Mouse (Mus musculus) adrenal gland (tissue): ENCODE data around the gene Zfp612.
"Not testable (repeated sequence)": the region's sequence is repeated elsewhere in the genome, so short reads cannot be mapped to it uniquely, and the experiment has no call there.

Experiments used
- intact Hi-C: fragments of 180-260 bp; cut with DNase I; formaldehyde crosslinking; loops from one replicate; pipeline ENCODE4 v1.15.1; 2025
- long read RNA-seq, 2 experiments: library from polyadenylated mRNA; unstranded; transcript quantifications; one replicate each; pipeline ENCODE4 v2.0.0; 2020; ENCODE audit warnings: borderline replicate concordance in 1 of 2; ENCODE audit not compliant: insufficient replicate concordance in 1 of 2

Zfp612 gene
- long read RNA-seq, experiment 1, full-length matches to known transcripts, result 4 of 8 reads
- long read RNA-seq, experiment 1, partial matches to known transcripts, result 0 of 8 reads
- long read RNA-seq, experiment 1, other reads (novel, unspliced or antisense), result 4 of 8 reads
- long read RNA-seq, experiment 2, full-length matches to known transcripts, result 13 of 15 reads
- long read RNA-seq, experiment 2, partial matches to known transcripts, result 0 of 15 reads
- long read RNA-seq, experiment 2, other reads (novel, unspliced or antisense), result 2 of 15 reads

- intact Hi-C loops, result no loop called here
Measured at GRCm38 (mm10) chr8:110079282-110080221, at the start of gene Zfp612. TSS of gene Zfp612 (plus strand) at chr8:110079746.

- intact Hi-C loops, result not testable (repeated sequence)
Measured at GRCm38 (mm10) chr8:110033771-110034170, 45.8 kb upstream of the Zfp612 start.

DNA sequence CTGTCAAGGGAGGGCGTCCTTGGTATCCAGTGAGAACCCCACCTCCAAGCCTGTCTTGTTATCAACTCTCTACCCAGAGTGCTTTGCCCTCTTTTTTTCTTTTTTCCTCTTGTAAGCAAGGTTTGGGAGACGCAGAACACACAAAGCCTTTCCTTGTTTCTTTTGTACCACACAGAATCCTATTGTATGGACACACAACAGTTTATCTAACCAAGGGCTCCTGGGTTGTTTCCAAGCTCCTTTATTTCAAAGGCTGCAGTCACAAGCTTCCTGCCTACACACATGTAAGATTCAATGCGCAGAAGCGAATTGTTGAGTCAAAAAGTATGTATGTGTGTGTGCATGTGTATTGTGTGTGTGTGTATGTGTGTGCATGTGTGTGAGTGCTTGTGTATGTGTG lies 45.2 kb upstream of the Zfp612 start:
- intact Hi-C loops, result no loop called here

DNA sequence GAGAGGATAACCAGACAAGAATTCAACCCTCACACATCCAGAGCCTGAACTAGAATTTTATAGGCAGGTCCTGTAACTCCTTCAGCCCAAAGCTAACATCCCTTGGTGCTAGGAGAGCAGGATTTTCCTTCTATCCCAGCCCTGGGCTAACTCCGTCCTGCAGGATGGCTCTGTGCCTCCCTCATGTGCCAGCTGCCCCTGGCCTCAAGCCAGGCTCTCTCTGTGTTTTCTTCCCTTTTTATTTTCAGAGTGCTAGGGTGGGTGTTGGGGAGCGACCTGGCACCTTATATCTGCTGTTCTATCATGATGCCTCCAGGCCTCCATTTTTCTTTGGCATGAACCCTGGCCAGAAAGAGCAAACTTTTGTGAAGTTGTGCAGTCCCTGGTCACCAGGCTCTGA lies 43.4 kb upstream of the Zfp612 start:
- intact Hi-C loops, result no loop called here

DNA sequence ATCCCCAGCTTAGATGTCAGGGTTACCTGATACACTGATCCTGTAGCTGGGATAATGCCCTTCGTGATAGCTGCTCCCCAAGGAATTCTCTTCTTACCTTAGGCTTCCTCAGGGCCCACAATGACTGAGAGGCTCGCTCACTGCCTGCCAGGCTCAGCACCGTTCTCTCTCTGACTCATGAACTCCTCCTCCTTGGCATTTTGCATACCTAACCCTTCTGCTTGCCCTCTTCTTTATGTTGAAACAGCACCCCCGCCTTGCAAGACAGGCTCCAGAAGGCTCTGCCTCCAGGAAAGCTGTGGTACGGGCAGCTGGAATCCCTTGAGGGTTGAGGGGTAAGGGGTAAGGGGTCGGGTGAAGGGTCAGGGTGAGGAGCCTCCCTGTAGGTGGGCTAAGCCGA lies 40.3 kb upstream of the Zfp612 start:
- intact Hi-C loops, result no loop called here

DNA sequence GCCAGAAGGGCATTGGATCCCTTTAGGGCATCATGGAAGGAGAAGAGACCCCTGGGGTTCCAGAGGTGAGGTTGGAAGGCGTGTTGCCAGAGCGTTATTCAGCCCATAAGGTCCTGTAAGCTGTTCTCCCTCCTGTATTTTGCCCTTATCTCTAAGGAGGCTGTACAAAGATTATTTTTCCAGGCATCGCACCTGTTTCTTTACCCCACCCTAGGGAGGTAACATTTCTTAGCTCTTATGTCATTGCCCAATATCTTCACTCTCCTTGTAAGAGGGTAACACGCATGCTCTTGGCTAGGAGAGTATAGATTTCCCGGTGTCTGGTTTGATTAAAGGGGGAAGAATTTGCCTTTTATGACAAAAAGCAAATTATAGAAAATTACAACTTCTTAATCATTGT lies 39.9 kb upstream of the Zfp612 start, which contains the start of gene Chst4:
TSS of gene Chst4 (minus strand) at position 82 of the 400 bp plus-strand sequence.
- intact Hi-C loops, result no loop called here

GRCm38 (mm10) chr8:110040509-110040908 lies 39.0 kb upstream of the Zfp612 start:
- intact Hi-C loops, result no loop called here

GRCm38 (mm10) chr8:110051208-110051607 lies 28.3 kb upstream of the Zfp612 start:
- intact Hi-C loops, result no loop called here

DNA sequence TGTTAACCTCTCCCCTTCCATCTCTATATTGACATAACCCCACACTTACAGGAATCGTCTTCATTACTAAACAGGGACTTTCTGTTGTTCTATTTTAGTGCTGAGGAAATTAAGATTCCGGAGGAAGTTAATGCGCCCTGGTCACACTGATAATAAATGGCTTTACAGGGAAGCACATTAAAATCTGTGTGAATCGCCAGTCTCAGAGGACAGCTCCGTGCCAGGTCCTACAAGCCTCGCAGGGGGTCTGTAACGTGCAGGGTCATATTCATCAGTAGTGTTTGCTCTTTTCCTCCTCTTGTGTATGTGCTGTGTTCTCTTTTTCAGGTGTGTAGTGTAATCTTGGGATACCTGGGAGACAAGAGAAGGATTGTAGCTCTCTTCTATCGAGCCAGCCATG lies 21.3 kb upstream of the Zfp612 start:
- intact Hi-C loops, result no loop called here

GRCm38 (mm10) chr8:110064161-110064560 lies 15.4 kb upstream of the Zfp612 start:
- intact Hi-C loops, result no loop called here

- intact Hi-C loops, result no loop called here
Measured at GRCm38 (mm10) chr8:110064606-110065365, 14.8 kb upstream of the Zfp612 start.

GRCm38 (mm10) chr8:110065676-110066075 lies 13.9 kb upstream of the Zfp612 start:
- intact Hi-C loops, result no loop called here

DNA sequence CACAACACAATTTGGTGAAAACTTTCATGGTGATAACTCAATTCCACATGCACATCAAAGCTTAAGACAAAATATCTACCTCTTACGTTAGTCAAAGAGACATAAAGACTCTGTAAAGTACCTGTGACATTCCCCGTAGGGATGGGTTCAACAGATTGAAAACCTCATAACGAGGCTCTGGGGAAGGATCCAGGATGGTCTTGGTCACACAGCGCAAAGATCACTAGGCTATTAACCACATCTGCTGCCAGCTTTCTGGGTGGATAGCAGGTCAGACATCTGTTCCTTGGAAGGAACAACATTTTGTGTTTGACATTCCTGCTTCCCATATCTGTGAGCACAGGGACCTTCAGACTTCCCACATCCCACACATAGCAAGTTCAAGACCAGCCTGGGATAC lies 9.8 kb upstream of the Zfp612 start:
- intact Hi-C loops, result loop anchor here (2.0 kb wide), 2 partner anchors 59 to 99 kb away; no protein-coding TSS in a partner anchor

- intact Hi-C loops, result loop anchor here (2.0 kb wide), 2 partner anchors 61 to 101 kb away; no protein-coding TSS in a partner anchor
Measured at GRCm38 (mm10) chr8:110071600-110071999, 7.9 kb upstream of the Zfp612 start.

DNA sequence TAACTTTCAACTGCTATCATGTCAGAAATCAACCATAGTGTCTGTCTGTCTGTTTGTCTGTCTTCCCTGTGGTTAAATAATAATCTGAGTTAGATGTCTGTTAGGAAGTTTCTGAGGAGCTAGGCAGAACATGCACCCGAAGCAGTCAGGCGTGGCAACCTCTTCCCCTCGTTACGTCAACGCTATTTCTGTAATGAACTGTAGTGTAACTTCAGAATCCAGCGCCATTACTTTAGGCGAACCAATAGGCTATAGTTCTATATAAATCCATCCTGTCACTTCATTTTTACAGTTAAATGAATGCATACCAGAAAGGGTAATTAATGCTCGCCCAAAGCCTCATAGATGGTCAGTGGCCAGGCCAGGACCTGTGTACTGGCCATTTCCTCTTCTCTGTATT lies 5.0 kb upstream of the Zfp612 start:
- intact Hi-C loops, result no loop called here

DNA sequence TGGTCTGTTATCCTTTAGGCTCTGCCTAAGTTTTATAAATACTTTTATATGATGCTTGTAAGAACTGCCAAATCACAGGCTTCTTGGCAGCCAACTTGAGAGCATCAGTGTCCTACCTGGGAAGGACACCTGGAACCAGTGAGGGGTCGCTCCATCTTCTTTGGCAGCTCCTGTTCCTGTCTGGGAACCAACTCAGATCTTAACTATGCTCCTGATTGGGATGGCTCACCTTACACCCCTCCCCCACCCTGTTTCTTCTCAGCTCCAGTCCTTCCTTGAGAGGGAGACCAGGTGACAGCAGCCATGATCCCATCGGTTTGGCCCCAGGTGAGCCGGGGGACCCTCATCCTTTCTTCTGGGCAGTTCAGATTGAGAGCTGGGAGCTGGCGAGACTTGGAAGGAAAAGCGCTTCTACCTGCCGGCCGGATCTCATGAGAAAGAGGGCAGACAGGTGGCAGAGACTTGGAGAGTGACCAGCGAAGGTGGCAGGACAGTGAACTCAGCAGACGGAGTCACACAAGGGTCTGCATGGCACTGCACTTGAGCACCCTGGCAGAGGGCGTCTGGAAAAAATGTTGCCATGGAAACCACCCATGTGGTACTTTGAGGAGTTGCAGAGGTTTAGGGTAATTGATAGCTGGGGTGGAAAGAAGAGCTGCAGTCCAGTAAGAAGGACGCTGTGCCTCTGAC lies 3.0 kb downstream of the Zfp612 start:
- intact Hi-C loops, result no loop called here

DNA sequence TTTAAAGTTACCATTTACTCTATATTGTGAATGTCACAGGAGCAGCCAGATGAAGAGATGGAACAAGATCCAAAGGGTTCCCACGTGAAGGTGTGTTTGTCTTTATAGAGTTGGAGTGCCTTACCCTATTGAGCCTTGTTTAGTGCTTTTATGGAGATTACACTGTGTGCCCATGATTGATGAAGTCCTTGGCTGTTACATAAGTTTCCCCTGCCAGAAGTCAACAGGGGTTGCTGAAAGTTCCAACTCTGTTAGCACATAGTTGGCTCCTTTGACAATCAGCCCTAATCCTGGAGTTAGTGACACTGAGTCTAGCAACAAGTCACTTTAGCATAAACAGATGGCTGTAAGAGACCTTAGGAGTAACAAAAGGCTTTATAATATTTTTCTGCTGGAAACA lies 12.3 kb downstream of the Zfp612 start:
- intact Hi-C loops, result no loop called here

GRCm38 (mm10) chr8:110100907-110101306 lies 21.4 kb downstream of the Zfp612 start, which contains the start of gene Gm21964:
TSS of gene Gm21964 (plus strand) at chr8:110101207.
- intact Hi-C loops, result no loop called here

DNA sequence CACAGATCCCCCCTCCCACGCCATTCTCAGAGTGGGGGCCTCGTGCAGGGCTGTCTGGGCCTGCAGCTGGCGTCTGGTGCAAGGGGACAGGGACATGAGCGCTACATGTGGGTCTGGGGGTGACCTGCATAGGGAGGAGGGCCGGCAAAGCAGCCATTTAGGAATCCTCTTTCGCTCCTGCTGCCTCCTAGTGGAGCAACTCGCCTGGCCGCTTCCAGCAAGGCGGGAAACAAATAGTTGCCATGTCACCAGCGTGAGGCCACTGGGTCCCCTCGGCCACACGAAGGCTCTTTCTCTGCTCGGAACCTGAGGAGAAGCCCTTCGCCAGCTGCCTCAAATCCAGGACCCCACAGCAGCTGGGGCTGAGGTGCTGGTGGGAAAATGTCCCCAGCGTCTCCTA lies 22.1 kb downstream of the Zfp612 start:
- intact Hi-C loops, result no loop called here

DNA sequence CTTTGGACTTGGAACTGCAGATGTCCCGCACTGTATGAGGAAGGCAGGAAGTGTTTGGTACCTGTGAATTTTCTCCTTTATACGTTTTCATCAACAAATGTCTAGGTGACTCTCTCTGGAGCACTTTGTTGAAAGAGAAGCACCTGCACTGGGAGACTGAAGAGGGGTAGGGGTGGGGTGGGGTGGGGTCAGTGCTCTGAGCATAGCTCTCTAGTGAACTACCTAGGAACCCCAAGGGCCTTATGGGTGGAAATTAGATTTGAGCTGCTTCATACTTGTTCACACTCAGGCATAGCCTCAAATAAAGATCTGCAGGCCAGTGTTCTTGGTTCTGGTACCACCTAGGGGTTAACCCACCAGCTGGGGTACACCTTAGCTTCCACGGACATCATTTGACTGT lies 23.1 kb downstream of the Zfp612 start, which contains the start of gene Gm17720:
TSS of gene Gm17720 (minus strand) at position 101 of the 400 bp plus-strand sequence.
- intact Hi-C loops, result no loop called here

DNA sequence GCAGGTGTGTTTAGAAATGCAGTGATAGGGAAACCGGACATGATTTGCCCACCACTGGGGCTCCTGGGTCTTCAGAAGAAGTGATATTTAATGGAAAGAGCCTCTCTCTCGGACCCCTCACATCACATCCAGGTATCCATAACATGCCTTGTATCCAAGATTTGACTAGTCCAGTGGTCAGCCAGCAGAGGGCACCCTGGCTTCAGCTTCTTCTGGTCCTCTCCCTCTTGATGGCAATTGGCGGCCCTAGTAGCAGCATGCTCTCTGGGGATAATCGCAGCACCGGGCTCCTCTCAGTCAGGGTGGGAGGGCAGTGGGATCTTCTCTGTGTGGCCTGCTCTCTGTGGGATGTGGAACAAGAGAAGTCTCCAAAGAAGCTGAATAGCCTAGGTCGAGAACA lies 40.2 kb downstream of the Zfp612 start:
- intact Hi-C loops, result no loop called here
